Mouse (Mus musculus): ENCODE data around the gene Glcci1.

GRCm38 (mm10) chr6:8510864-8511428, 1.5 kb downstream of the Glcci1 start:
- TF ChIP-seq ZNF384 (IDR thresholded peaks at IDR 0.05; ENCODE audit: low read depth, low read length) = no peak
- TF ChIP-seq ZC3H11A (IDR thresholded peaks at IDR 0.05; ENCODE audit: borderline replicate concordance, low read depth, low read length) = no peak
